Mouse (Mus musculus): Measurements from ENCODE around the gene Myo16. TPM values are rescaled to one million over a fixed set of nuclear protein-coding genes. Genes with fewer than 3 reads are reported as not detected.

Myo16 gene
- polyA plus RNA-seq, 1 experiment from 2014 or later: 3.0 TPM

DNA sequence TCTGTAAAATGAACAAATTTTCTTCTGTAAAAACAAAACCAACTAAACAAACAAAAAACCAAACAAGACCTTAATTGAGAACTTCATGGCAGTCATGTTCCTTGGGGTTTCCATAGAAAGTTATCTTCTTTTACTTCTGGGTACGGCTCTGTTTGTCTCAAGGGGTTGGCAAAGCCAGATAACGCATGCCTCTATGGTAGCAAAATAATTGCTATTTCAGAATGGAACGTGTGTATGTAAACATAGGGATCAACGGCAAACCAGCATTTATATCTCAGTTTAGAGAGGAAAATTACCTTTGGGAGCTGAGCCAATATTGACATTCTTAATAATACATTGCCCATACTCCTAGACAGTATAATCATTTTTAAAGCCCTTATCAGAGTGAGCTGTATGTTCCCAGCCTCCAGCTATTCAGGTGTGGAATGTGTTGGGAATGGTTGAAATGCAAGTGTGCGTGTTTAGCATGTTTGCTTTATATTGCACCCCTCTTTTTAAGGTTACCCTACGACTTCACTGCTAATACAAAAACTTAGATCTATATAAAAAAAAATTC, 1.9 kb upstream of the Myo16 start:
- no peak for ATAC-seq (ENCODE audit: low FRiP score)
- no peak overlapping the region for H3K9ac ChIP-seq (ENCODE audit: low read length)
- DNase-seq (ENCODE audit: low spot score, missing footprints): peak; percentile 33
- H3K9me3 ChIP-seq (ENCODE audit: control insufficient read depth, low read length): no peaks in the 10 kb centered on the region
- H3K4me1 ChIP-seq (ENCODE audit: control insufficient read depth, insufficient read depth, low read length): peaks cover 6% of the 10 kb centered on the region; the same call in 1 of the 2 replicates
- no peaks in the 10 kb centered on the region for H3K36me3 ChIP-seq (ENCODE audit: control insufficient read depth, insufficient read depth, low read length)
- H3K27ac ChIP-seq (ENCODE audit: low read depth, low read length): no peak overlapping the region
- no peak overlapping the region for H3K4me2 ChIP-seq
- 81% methylated on average over 6 of the region's 6 CpGs for WGBS
- H3K27me3 ChIP-seq (ENCODE audit: control insufficient read depth, insufficient read depth, low read length): no peaks in the 10 kb centered on the region
- no peak overlapping the region for H3K4me3 ChIP-seq (ENCODE audit: low read depth, low read length)

DNA sequence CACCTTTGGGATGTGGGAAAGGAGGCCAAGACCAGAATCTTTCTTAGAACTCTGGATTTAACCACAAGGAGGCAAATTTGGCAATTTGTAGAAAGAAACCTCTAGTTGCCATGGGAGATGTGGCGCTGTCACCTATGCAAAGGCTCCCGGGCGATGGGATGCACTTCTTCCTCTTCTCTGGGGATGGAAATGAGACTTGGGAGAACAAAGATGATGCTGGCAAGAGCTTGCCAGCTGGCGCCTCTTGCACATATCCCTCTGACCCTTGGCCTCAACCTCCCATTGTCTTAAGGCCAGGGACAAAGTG, 681 bp downstream of the Myo16 start:
- WGBS: 3% methylated on average over 4 of the region's 4 CpGs
- Histone ChIP-seq H3K4me1 (ENCODE audit: control insufficient read depth, insufficient read depth, low read length) (peaks cover 6% of the 10 kb centered on the region; the same call in 1 of the 2 replicates), H3K27ac (ENCODE audit: low read depth, low read length) (no peak overlapping the region; the same call in 1 of the 2 replicates), H3K9me3 (ENCODE audit: control insufficient read depth, low read length) (no peaks in the 10 kb centered on the region), H3K4me2 (peak overlapping the region; percentile 46), H3K36me3 (ENCODE audit: control insufficient read depth, insufficient read depth, low read length) (no peaks in the 10 kb centered on the region), H3K27me3 (ENCODE audit: control insufficient read depth, insufficient read depth, low read length) (no peaks in the 10 kb centered on the region), H3K9ac (ENCODE audit: low read length) (peak overlapping the region; percentile 60), H3K4me3 (ENCODE audit: low read depth, low read length) (peak overlapping the region; percentile 45)
- no peak; the same call in 1 of the 2 replicates for ATAC-seq (ENCODE audit: low FRiP score)
- DNase-seq (ENCODE audit: low spot score, missing footprints): no peak

DNA sequence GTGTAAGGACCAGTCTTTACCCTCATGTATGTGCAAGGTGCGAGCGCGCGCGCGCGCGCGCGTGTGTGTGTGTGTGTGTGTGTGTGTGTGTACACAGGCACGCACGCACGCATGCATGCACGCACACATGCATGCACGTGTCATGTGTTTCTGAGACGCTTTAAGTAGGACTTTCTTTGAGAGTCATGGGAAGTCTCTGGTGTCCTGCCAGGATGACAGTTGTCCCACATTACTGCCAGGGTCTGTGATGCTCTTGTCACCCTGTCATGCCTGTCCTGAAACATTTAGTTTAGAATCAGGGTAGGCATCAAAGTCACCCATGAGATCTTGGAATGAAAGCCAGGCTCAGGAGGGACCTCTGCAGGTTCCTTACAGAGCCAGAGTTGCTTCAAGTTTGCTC, 1.4 kb downstream of the Myo16 start:
- Histone ChIP-seq H3K4me1 (ENCODE audit: control insufficient read depth, insufficient read depth, low read length) (peaks cover 6% of the 10 kb centered on the region; the same call in 1 of the 2 replicates), H3K27ac (ENCODE audit: low read depth, low read length) (no peak overlapping the region), H3K36me3 (ENCODE audit: control insufficient read depth, insufficient read depth, low read length) (no peaks in the 10 kb centered on the region), H3K9ac (ENCODE audit: low read length) (peak overlapping the region; percentile 60; the same call in 1 of the 2 replicates), H3K4me3 (ENCODE audit: low read depth, low read length) (peak overlapping the region; percentile 45), H3K9me3 (ENCODE audit: control insufficient read depth, low read length) (no peaks in the 10 kb centered on the region), H3K27me3 (ENCODE audit: control insufficient read depth, insufficient read depth, low read length) (no peaks in the 10 kb centered on the region), H3K4me2 (peak overlapping the region; percentile 46)
- no peak for ATAC-seq (ENCODE audit: low FRiP score)
- peak; percentile 68 for DNase-seq (ENCODE audit: low spot score, missing footprints)
- 94% methylated on average over 16 of the region's 16 CpGs for WGBS

DNA sequence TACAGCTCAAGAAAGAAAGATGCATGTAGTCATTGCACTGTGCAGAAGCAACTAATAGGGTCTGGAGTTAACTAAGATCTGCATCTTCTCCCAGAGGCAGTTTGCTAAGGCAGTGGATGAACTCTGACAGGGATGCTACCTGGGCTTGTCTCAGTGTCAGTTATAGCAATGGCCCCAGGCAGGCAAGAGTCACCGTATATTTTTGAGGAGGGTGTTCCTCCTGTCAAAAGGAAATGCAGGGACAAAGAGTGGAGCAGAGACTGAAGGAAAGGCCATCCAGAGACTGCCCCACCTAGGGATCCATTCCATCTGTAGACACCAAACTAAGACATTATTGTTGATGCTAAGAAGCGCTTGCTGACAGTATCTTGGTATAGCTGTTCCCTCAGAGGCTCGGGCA, 7.4 kb downstream of the Myo16 start:
- no peak for ATAC-seq (ENCODE audit: low FRiP score)
- Histone ChIP-seq H3K9me3 (ENCODE audit: control insufficient read depth, low read length) (no peaks in the 10 kb centered on the region), H3K4me3 (ENCODE audit: low read depth, low read length) (no peak overlapping the region), H3K4me2 (no peak overlapping the region), H3K27ac (ENCODE audit: low read depth, low read length) (no peak overlapping the region), H3K4me1 (ENCODE audit: control insufficient read depth, insufficient read depth, low read length) (no peaks in the 10 kb centered on the region; the same call in 1 of the 2 replicates), H3K36me3 (ENCODE audit: control insufficient read depth, insufficient read depth, low read length) (no peaks in the 10 kb centered on the region), H3K27me3 (ENCODE audit: control insufficient read depth, insufficient read depth, low read length) (no peaks in the 10 kb centered on the region), H3K9ac (ENCODE audit: low read length) (no peak overlapping the region)
- 88% methylated on average over 3 of the region's 3 CpGs for WGBS
- peak; percentile 54 for DNase-seq (ENCODE audit: low spot score, missing footprints)

DNA sequence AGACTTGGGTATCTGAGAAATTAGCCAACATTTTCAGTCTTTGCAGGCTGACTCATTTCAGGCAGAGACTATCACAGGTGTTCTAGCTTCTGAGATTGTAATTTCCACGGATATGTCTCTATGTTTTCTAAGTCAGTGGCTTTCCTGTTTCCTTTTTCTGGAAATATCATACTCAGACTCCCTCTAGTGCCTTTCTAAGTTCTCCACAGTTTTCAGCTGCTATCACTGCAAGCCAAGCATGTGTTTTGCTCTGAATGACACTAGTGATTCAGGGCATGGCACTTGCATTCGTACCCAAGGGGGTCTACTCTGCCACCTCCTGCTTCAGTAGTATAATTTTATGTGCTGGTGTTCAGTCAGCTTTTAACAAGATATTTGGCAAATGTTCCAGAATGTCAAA, 11.2 kb downstream of the Myo16 start:
- DNase-seq (ENCODE audit: low spot score, missing footprints) (peak; percentile 47), ATAC-seq (ENCODE audit: low FRiP score) (no peak)
- no peak overlapping the region for H3K4me3 ChIP-seq (ENCODE audit: low read depth, low read length)
- no peak overlapping the region for H3K4me2 ChIP-seq
- H3K9me3 ChIP-seq (ENCODE audit: control insufficient read depth, low read length): no peaks in the 10 kb centered on the region
- no peaks in the 10 kb centered on the region for H3K27me3 ChIP-seq (ENCODE audit: control insufficient read depth, insufficient read depth, low read length)
- no peaks in the 10 kb centered on the region for H3K36me3 ChIP-seq (ENCODE audit: control insufficient read depth, insufficient read depth, low read length)
- H3K9ac ChIP-seq (ENCODE audit: low read length): no peak overlapping the region
- 83% methylated on average over 2 of the region's 2 CpGs for WGBS
- no peak overlapping the region for H3K27ac ChIP-seq (ENCODE audit: low read depth, low read length)
- H3K4me1 ChIP-seq (ENCODE audit: control insufficient read depth, insufficient read depth, low read length): no peaks in the 10 kb centered on the region

DNA sequence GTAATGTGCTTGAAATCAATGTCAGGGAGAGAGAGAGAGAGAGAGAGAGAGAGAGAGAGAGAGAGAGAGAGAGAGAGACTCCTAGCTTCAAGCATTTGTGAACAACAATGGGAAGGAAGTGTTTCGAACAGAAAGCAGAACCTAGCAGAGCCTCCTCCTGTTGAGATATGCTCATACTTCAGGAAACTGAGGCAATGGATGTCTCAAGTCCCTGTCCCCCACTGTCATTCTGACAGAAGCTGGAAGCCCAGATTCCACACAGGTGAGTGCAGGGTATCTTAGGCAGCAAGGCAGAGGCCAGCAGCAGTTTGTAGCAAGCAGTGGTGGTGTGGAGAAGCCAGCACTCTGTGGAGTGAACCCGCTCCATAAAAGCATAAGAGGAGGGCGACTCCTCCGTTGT, 14.6 kb downstream of the Myo16 start:
- H3K27me3 ChIP-seq (ENCODE audit: control insufficient read depth, insufficient read depth, low read length): no peaks in the 10 kb centered on the region
- no peak overlapping the region for H3K9ac ChIP-seq (ENCODE audit: low read length)
- DNase-seq (ENCODE audit: low spot score, missing footprints) (peak; percentile 65), ATAC-seq (ENCODE audit: low FRiP score) (no peak)
- no peak overlapping the region for H3K4me2 ChIP-seq
- no peaks in the 10 kb centered on the region for H3K36me3 ChIP-seq (ENCODE audit: control insufficient read depth, insufficient read depth, low read length)
- H3K9me3 ChIP-seq (ENCODE audit: control insufficient read depth, low read length): no peaks in the 10 kb centered on the region
- peaks cover 6% of the 10 kb centered on the region for H3K4me1 ChIP-seq (ENCODE audit: control insufficient read depth, insufficient read depth, low read length)
- WGBS: 85% methylated on average over 4 of the region's 4 CpGs
- H3K27ac ChIP-seq (ENCODE audit: low read depth, low read length): no peak overlapping the region
- H3K4me3 ChIP-seq (ENCODE audit: low read depth, low read length): no peak overlapping the region

DNA sequence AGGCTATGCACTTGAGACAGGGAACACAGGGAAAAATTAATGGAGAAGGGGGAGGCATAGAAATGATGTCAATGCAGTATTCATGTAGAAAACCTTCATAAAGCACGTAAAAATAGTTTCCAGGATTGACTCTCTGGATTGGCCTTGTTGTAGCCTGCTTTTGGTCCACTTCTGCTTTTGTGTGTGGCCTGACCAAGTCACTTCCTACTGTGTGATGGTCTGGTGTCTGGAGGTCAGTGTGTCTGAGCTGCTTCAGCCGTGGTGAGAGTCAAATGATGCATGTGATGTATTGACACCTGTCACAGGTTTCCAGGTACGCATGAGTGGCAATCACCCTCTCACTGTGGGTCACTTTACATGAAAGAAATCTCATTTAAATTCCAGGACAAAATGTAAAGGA, 16.2 kb downstream of the Myo16 start:
- no peaks in the 10 kb centered on the region for H3K9me3 ChIP-seq (ENCODE audit: control insufficient read depth, low read length)
- H3K36me3 ChIP-seq (ENCODE audit: control insufficient read depth, insufficient read depth, low read length): no peaks in the 10 kb centered on the region
- H3K9ac ChIP-seq (ENCODE audit: low read length): no peak overlapping the region
- H3K27me3 ChIP-seq (ENCODE audit: control insufficient read depth, insufficient read depth, low read length): no peaks in the 10 kb centered on the region
- ATAC-seq (ENCODE audit: low FRiP score) (no peak), DNase-seq (ENCODE audit: low spot score, missing footprints) (peak; percentile 31)
- H3K4me3 ChIP-seq (ENCODE audit: low read depth, low read length): no peak overlapping the region
- no peak overlapping the region for H3K27ac ChIP-seq (ENCODE audit: low read depth, low read length)
- H3K4me2 ChIP-seq: no peak overlapping the region
- H3K4me1 ChIP-seq (ENCODE audit: control insufficient read depth, insufficient read depth, low read length): peaks cover 17% of the 10 kb centered on the region
- 67% methylated on average over 3 of the region's 3 CpGs for whole genome bisulfite sequencing

DNA sequence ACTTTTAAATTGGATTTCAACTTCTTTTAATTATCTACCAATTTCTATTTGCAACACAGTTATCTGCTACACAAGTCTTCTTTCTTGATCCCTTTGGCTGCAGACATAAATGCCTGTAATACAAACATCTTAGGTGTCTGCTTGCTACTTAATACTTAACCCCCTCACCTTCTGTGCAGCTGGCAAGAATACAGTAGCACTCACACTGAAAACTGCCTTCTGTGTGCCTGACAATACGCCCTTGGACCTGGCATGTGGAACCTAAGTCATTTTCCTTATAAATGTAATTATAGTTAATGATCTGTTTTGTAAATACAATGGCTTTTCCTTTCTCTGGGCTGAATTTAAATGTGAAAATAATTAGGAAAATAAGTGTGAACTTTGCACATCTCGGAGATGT, 17.6 kb downstream of the Myo16 start:
- Histone ChIP-seq H3K9ac (ENCODE audit: low read length) (no peak overlapping the region), H3K9me3 (ENCODE audit: control insufficient read depth, low read length) (no peaks in the 10 kb centered on the region), H3K4me3 (ENCODE audit: low read depth, low read length) (no peak overlapping the region), H3K4me1 (ENCODE audit: control insufficient read depth, insufficient read depth, low read length) (peaks cover 22% of the 10 kb centered on the region), H3K4me2 (no peak overlapping the region), H3K27ac (ENCODE audit: low read depth, low read length) (no peak overlapping the region), H3K36me3 (ENCODE audit: control insufficient read depth, insufficient read depth, low read length) (no peaks in the 10 kb centered on the region), H3K27me3 (ENCODE audit: control insufficient read depth, insufficient read depth, low read length) (no peaks in the 10 kb centered on the region)
- ATAC-seq (ENCODE audit: low FRiP score) (no peak), DNase-seq (ENCODE audit: low spot score, missing footprints) (no peak)
- WGBS: 78% methylated on average over 2 of the region's 2 CpGs

DNA sequence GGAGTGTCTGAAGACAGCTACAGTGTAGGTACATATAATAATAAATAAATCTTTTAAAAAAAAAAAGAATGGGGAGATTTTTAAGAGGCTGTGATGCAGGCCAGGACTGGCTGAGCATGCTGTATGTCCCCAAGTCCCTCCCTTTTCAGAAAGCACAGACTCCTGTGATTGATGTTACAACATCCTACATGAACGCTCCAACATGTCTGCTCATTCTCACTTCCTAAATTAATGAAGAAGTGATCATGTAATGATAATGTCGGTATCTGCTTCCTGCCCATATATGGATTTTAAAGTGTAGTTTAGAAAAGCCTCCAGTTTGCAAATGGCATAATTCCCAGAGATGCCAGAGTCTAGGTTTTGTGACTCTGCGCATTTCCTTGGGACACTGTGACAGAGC, 18.6 kb downstream of the Myo16 start:
- Histone ChIP-seq H3K9ac (ENCODE audit: low read length) (no peak overlapping the region), H3K4me1 (ENCODE audit: control insufficient read depth, insufficient read depth, low read length) (peaks cover 23% of the 10 kb centered on the region), H3K36me3 (ENCODE audit: control insufficient read depth, insufficient read depth, low read length) (no peaks in the 10 kb centered on the region), H3K27ac (ENCODE audit: low read depth, low read length) (no peak overlapping the region), H3K27me3 (ENCODE audit: control insufficient read depth, insufficient read depth, low read length) (no peaks in the 10 kb centered on the region), H3K4me3 (ENCODE audit: low read depth, low read length) (no peak overlapping the region), H3K9me3 (ENCODE audit: control insufficient read depth, low read length) (no peaks in the 10 kb centered on the region), H3K4me2 (no peak overlapping the region)
- 97% methylated on average over 3 of the region's 3 CpGs for WGBS
- DNase-seq (ENCODE audit: low spot score, missing footprints) (peak; percentile 59), ATAC-seq (ENCODE audit: low FRiP score) (no peak)

Data from midbrain, embryonic 11.5 days (tissue).